Mouse (Mus musculus) CH12.LX (cell line): ENCODE measurements around the gene Gm49333. TPM values are rescaled to one million over a fixed set of nuclear protein-coding genes. Genes with fewer than 3 reads are reported as not detected.
A peak's percentile ranks its signal among the peaks of the same experiment; 100 is the strongest.

Experiments
- DNase-seq: peaks from one replicate; pipeline ENCODE4 v3.0.0-alpha.2; 2013; ENCODE audit errors: extremely low read depth
- H3K27ac ChIP-seq: 2 replicates; pipeline ENCODE4 v1.5.1; 2012; ENCODE audit warnings: low read depth, mild to moderate bottlenecking, control low read depth, moderate library complexity; ENCODE audit not compliant: insufficient read depth
- H3K27me3 ChIP-seq: replicated peaks from 2 replicates; pipeline ENCODE3; 2012; ENCODE audit warnings: inconsistent platforms
- H3K36me3 ChIP-seq, 2 experiments: replicated peaks in 1 of 2; 2 replicates each; pipeline versions ENCODE3 to v1.6.1; 2012; ENCODE audit warnings: inconsistent platforms in 1 of 2, low read length in 1 of 2, mild to moderate bottlenecking in 1 of 2, mixed read lengths in 1 of 2, moderate library complexity in 1 of 2; ENCODE audit not compliant: control insufficient read depth in 1 of 2, insufficient read depth in 1 of 2
- H3K4me1 ChIP-seq, 2 experiments: 2 replicates each; pipeline ENCODE4 v1.6.1; 2012; ENCODE audit warnings: inconsistent platforms in 1 of 2, moderate library complexity in 1 of 2; ENCODE audit not compliant: insufficient read depth in 2 of 2, control insufficient read depth in 1 of 2
- H3K4me2 ChIP-seq: 2 replicates; pipeline ENCODE4 v1.6.1; 2012; ENCODE audit warnings: low read depth, mild to moderate bottlenecking, control low read depth; ENCODE audit not compliant: poor library complexity, insufficient read depth, severe bottlenecking
- H3K4me3 ChIP-seq, 3 experiments: fragments of 150-350 bp in 1 of 3; sonication (generic) in 1 of 3; replicated peaks in 1 of 3; 2 replicates each; pipeline versions ENCODE3 to v1.5.1; 2011 to 2012; ENCODE audit warnings: low read depth in 2 of 3, low read length in 2 of 3, mild to moderate bottlenecking in 2 of 3, moderate library complexity in 2 of 3, control low read depth in 1 of 3, improper control_type of control experiment in 1 of 3, inconsistent platforms in 1 of 3, mixed read lengths in 1 of 3; ENCODE audit not compliant: poor library complexity in 1 of 3
- H3K79me2 ChIP-seq: replicated peaks from 2 replicates; pipeline ENCODE4 v1.6.1; 2012; ENCODE audit warnings: mild to moderate bottlenecking, moderate library complexity; ENCODE audit not compliant: control insufficient read depth, poor library complexity, insufficient read depth, severe bottlenecking; ENCODE audit errors: extremely low read depth
- H3K9ac ChIP-seq: 2 replicates; pipeline ENCODE4 v1.6.1; 2012; ENCODE audit warnings: low read depth, mild to moderate bottlenecking, control low read depth, moderate library complexity; ENCODE audit not compliant: insufficient read depth
- H3K9me3 ChIP-seq: replicated peaks from 2 replicates; pipeline ENCODE3; 2012; ENCODE audit warnings: low read length, inconsistent platforms, mixed read lengths
- BHLHE40 ChIP-seq: IDR thresholded peaks from 2 replicates; pipeline ENCODE4 v1.6.1; 2011; ENCODE audit warnings: mild to moderate bottlenecking, low read depth, low read length, improper control_type of control experiment
- CHD1 ChIP-seq: IDR thresholded peaks from 2 replicates; pipeline ENCODE4 v1.6.1; 2012; ENCODE audit warnings: low read depth, low read length, improper control_type of control experiment, inconsistent platforms
- CHD2 ChIP-seq: IDR thresholded peaks from 2 replicates; pipeline ENCODE4 v1.6.1; 2011; ENCODE audit warnings: low read length, improper control_type of control experiment
- CTCF ChIP-seq, 2 experiments: IDR thresholded peaks in 1 of 2; conservative IDR thresholded peaks in 1 of 2; 2 replicates each; pipeline ENCODE4 v1.5.1; 2011 to 2012; ENCODE audit warnings: low read depth in 2 of 2, low read length in 2 of 2, improper control_type of control experiment in 1 of 2, inconsistent platforms in 1 of 2, mild to moderate bottlenecking in 1 of 2, moderate library complexity in 1 of 2
- E2F4 ChIP-seq: IDR thresholded peaks from 2 replicates; pipeline ENCODE4 v1.6.1; 2011; ENCODE audit warnings: low read depth, low read length, improper control_type of control experiment; ENCODE audit not compliant: insufficient replicate concordance
- ELF1 ChIP-seq: IDR thresholded peaks from 2 replicates; pipeline ENCODE4 v1.6.1; 2014; ENCODE audit warnings: low read depth, mild to moderate bottlenecking, inconsistent platforms, low read length, improper control_type of control experiment
- EP300 ChIP-seq: IDR thresholded peaks from 2 replicates; pipeline ENCODE4 v1.6.1; 2011; ENCODE audit warnings: low read length, improper control_type of control experiment
- ETS1 ChIP-seq: conservative IDR thresholded peaks from 2 replicates; pipeline ENCODE4 v1.6.1; 2012; ENCODE audit warnings: low read depth, mild to moderate bottlenecking, inconsistent platforms, low read length, improper control_type of control experiment, moderate library complexity
- GABPA ChIP-seq: IDR thresholded peaks from 2 replicates; pipeline ENCODE4 v1.6.1; 2012; ENCODE audit warnings: low read depth, low read length, improper control_type of control experiment, inconsistent platforms; ENCODE audit not compliant: insufficient replicate concordance
- HCFC1 ChIP-seq: IDR thresholded peaks from 2 replicates; pipeline ENCODE4 v1.6.1; 2012; ENCODE audit warnings: low read depth, mild to moderate bottlenecking, inconsistent platforms, low read length, improper control_type of control experiment
- IRF4 ChIP-seq: IDR thresholded peaks from 2 replicates; pipeline ENCODE4 v1.6.1; 2014; ENCODE audit warnings: low read depth, mild to moderate bottlenecking, inconsistent platforms, low read length, improper control_type of control experiment
- JUN ChIP-seq: IDR thresholded peaks from 2 replicates; pipeline ENCODE4 v1.6.1; 2011; ENCODE audit warnings: low read depth, mild to moderate bottlenecking, low read length, improper control_type of control experiment, moderate library complexity; ENCODE audit not compliant: insufficient read depth
- JUND ChIP-seq: conservative IDR thresholded peaks from 2 replicates; pipeline ENCODE4 v1.6.1; 2011; ENCODE audit warnings: low read depth, low read length, improper control_type of control experiment
- KAT2A ChIP-seq: IDR thresholded peaks from 2 replicates; pipeline ENCODE4 v1.6.1; 2012; ENCODE audit warnings: low read length, improper control_type of control experiment, inconsistent platforms; ENCODE audit not compliant: insufficient replicate concordance
- MAFK ChIP-seq: IDR thresholded peaks from 2 replicates; pipeline ENCODE4 v1.6.1; 2011; ENCODE audit warnings: low read length, improper control_type of control experiment; ENCODE audit not compliant: insufficient replicate concordance
- MAX ChIP-seq: IDR thresholded peaks from 2 replicates; pipeline ENCODE4 v1.6.1; 2011; ENCODE audit warnings: low read length, improper control_type of control experiment
- MAZ ChIP-seq: IDR thresholded peaks from 2 replicates; pipeline ENCODE4 v1.6.1; 2012; ENCODE audit warnings: low read depth, mild to moderate bottlenecking, inconsistent platforms, low read length, improper control_type of control experiment, moderate library complexity
- MEF2A ChIP-seq: IDR thresholded peaks from 2 replicates; pipeline ENCODE4 v1.6.1; 2014; ENCODE audit warnings: low read depth, mild to moderate bottlenecking, inconsistent platforms, low read length, improper control_type of control experiment, borderline replicate concordance
- MXI1 ChIP-seq: IDR thresholded peaks from 2 replicates; pipeline ENCODE4 v1.6.1; 2011; ENCODE audit warnings: mild to moderate bottlenecking, low read depth, low read length, improper control_type of control experiment
- MYC ChIP-seq: IDR thresholded peaks from 2 replicates; pipeline ENCODE4 v1.6.1; 2011; ENCODE audit warnings: low read depth, mild to moderate bottlenecking, improper control_type of control experiment, low read length
- NELFE ChIP-seq: IDR thresholded peaks from 2 replicates; pipeline ENCODE4 v1.6.1; 2011; ENCODE audit warnings: low read depth, low read length, improper control_type of control experiment
- NRF1 ChIP-seq: IDR thresholded peaks from 2 replicates; pipeline ENCODE4 v1.6.1; 2014; ENCODE audit warnings: low read depth, mild to moderate bottlenecking, inconsistent platforms, low read length, improper control_type of control experiment, moderate library complexity
- PAX5 ChIP-seq: IDR thresholded peaks from 2 replicates; pipeline ENCODE4 v1.6.1; 2012; ENCODE audit warnings: low read length, inconsistent platforms, mixed read lengths
- POLR2AphosphoS2 ChIP-seq: IDR thresholded peaks from 2 replicates; pipeline ENCODE4 v1.6.1; 2011; ENCODE audit warnings: low read depth, low read length, improper control_type of control experiment
- RAD21 ChIP-seq: IDR thresholded peaks from 2 replicates; pipeline ENCODE4 v1.6.1; 2011; ENCODE audit warnings: low read depth, mild to moderate bottlenecking, low read length, improper control_type of control experiment, moderate library complexity
- RCOR1 ChIP-seq: conservative IDR thresholded peaks from 2 replicates; pipeline ENCODE4 v1.6.1; 2012; ENCODE audit warnings: low read depth, mild to moderate bottlenecking, inconsistent platforms, low read length, improper control_type of control experiment
- SIN3A ChIP-seq: IDR thresholded peaks from 2 replicates; pipeline ENCODE4 v1.6.1; 2012; ENCODE audit warnings: low read length, improper control_type of control experiment, inconsistent platforms
- SMC3 ChIP-seq: IDR thresholded peaks from 2 replicates; pipeline ENCODE4 v1.6.1; 2011; ENCODE audit warnings: low read depth, low read length, improper control_type of control experiment
- TBP ChIP-seq: conservative IDR thresholded peaks from 2 replicates; pipeline ENCODE4 v1.6.1; 2011; ENCODE audit warnings: low read depth, low read length, improper control_type of control experiment
- TCF12 ChIP-seq: IDR thresholded peaks from 2 replicates; pipeline ENCODE4 v1.6.1; 2014; ENCODE audit warnings: low read depth, mild to moderate bottlenecking, inconsistent platforms, low read length, improper control_type of control experiment
- UBTF ChIP-seq: IDR thresholded peaks from 2 replicates; pipeline ENCODE4 v1.6.1; 2012; ENCODE audit warnings: low read depth, mild to moderate bottlenecking, inconsistent platforms, low read length, improper control_type of control experiment, moderate library complexity
- USF1 ChIP-seq: IDR thresholded peaks from 2 replicates; pipeline ENCODE4 v1.6.1; 2014; ENCODE audit warnings: low read depth, mild to moderate bottlenecking, inconsistent platforms, low read length, improper control_type of control experiment
- USF2 ChIP-seq: conservative IDR thresholded peaks from 2 replicates; pipeline ENCODE4 v1.6.1; 2011; ENCODE audit warnings: low read depth, low read length, improper control_type of control experiment
- ZC3H11A ChIP-seq: IDR thresholded peaks from 2 replicates; pipeline ENCODE4 v1.6.1; 2012; ENCODE audit warnings: low read depth, mild to moderate bottlenecking, inconsistent platforms, low read length, improper control_type of control experiment
- ZKSCAN1 ChIP-seq: IDR thresholded peaks from 2 replicates; pipeline ENCODE4 v1.6.1; 2012; ENCODE audit warnings: low read depth, inconsistent platforms, low read length, improper control_type of control experiment, borderline replicate concordance
- ZMIZ1 ChIP-seq: IDR thresholded peaks from 2 replicates; pipeline ENCODE4 v1.6.1; 2012; ENCODE audit warnings: low read depth, mild to moderate bottlenecking, inconsistent platforms, low read length, improper control_type of control experiment
- ZNF384 ChIP-seq: IDR thresholded peaks from 2 replicates; pipeline ENCODE4 v1.6.1; 2012; ENCODE audit warnings: low read depth, low read length, improper control_type of control experiment, inconsistent platforms
- dilution Hi-C: fragments of 300-500 bp; cut with MboI; formaldehyde crosslinking; loops from 2 replicates; pipeline ENCODE4 v1.14.3; 2020; ENCODE audit warnings: low sequenced_read_pairs; ENCODE audit not compliant: extremely low pct_unique_long_range_greater_than_20kb, extremely low pct_ligation_motif_present
- in situ Hi-C: fragments of 300-500 bp; cut with MboI; formaldehyde crosslinking; loops from 3 replicates; pipeline ENCODE4 v1.14.3; 2019; ENCODE audit warnings: low sequenced_read_pairs, low pct_ligation_motif_present, low pct_unique_long_range_greater_than_20kb, mixed read lengths
- polyA plus RNA-seq: library from polyadenylated mRNA; unstranded; fragments of >175 nt; gene quantifications from 2 replicates; pipeline ENCODE4 v1.2.1, GENCODE M21; 2012; ENCODE audit warnings: low read depth; ENCODE audit not compliant: insufficient read length
- total RNA-seq, 2 experiments: library from RNA; depleted of rRNA; stranded (reverse); fragments of 300-350 nt in 1 of 2; fragments of >200 nt in 1 of 2; gene quantifications; 2 replicates each; pipeline ENCODE4 v1.2.3; 2012 to 2014

The Gm49333 gene
- total and polyA plus RNA-seq, 3 experiments, result not detected

DNA sequence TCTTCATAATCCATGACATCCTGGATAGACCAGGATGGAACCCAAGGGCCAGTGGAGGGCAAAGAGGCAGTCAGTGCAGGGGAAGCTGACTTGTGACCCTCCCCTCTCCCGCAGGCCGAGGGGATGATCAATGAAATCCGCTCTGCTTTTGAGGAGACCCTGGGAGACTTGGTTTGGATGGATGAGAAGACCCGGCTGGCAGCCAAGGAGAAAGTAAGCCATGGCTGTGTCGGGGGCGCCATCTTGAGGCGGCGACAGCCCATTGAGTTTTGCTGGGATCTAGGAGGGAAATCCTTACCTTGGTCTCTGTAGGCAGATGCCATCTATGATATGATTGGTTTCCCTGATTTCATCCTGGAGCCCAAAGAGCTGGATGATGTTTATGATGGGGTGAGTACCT lies 30.8 kb downstream of the Gm49333 start:
- Histone ChIP-seq H3K4me1 (peaks cover 3 to 15% of the 10 kb centered on the region in 2 experiments), H3K9ac (peak overlapping the region; percentile 15; the same call in 1 of the 2 replicates), H3K4me3 (no peak overlapping the region), H3K4me2 (peak overlapping the region; percentile 41; the same call in 1 of the 2 replicates), H3K27me3 (no peaks in the 10 kb centered on the region), H3K9me3 (no peaks in the 10 kb centered on the region), H3K27ac (no peak overlapping the region), H3K79me2 (no peaks in the 10 kb centered on the region), H3K36me3 (no peaks in the 10 kb centered on the region)
- dilution Hi-C loops, result no loop called here
- in situ Hi-C loops, result loop anchor here (10.0 kb wide), 1 partner anchor 137 kb away; no protein-coding TSS in a partner anchor
- peak; percentile 64 for DNase-seq
- TF ChIP-seq MEF2A (peak; percentile 43; the same call in 1 of the 2 replicates), HCFC1 (no peak), MYC (0 out of 2 replicates have a peak, but pooled peaks have one; percentile 21), USF2 (no peak), USF1 (no peak), CTCF (conservative IDR thresholded peaks at IDR 0.05 in 1 of 2, IDR thresholded peaks at IDR 0.05 in 1 of 2; ENCODE audit: low read depth in 2 of 2, low read length in 2 of 2) (peak; percentile 34 to 98; a peak in 2 of 4 replicates), ZNF384 (no peak), RAD21 (peak; percentile 100), KAT2A (no peak), RCOR1 (0 out of 2 replicates have a peak, but pooled peaks have one; percentile 9), ZC3H11A (peak; percentile 82), CHD1 (no peak; the same call in 1 of the 2 replicates), IRF4 (peak; percentile 43; the same call in 1 of the 2 replicates), EP300 (no peak), GABPA (no peak), E2F4 (no peak), SMC3 (peak; percentile 89), TCF12 (peak; percentile 40; the same call in 1 of the 2 replicates), UBTF (no peak), JUN (no peak), ELF1 (no peak), BHLHE40 (no peak), MAZ (no peak), TBP (no peak), PAX5 (no peak), NRF1 (peak; percentile 36; the same call in 1 of the 2 replicates), MAFK (no peak), ZMIZ1 (no peak), ETS1 (no peak), ZKSCAN1 (no peak), JUND (no peak), CHD2 (no peak), NELFE (peak; percentile 41; the same call in 1 of the 2 replicates), SIN3A (0 out of 2 replicates have a peak, but pooled peaks have one; percentile 31), MXI1 (0 out of 2 replicates have a peak, but pooled peaks have one; percentile 11), POLR2AphosphoS2 (no peak), MAX (no peak)
